Mouse (Mus musculus): ENCODE results near the gene Gm47996.

- TF ChIP-seq HCFC1 (IDR thresholded peaks at IDR 0.05; ENCODE audit: borderline replicate concordance, insufficient read depth, low read length) (no peak), ZC3H11A (IDR thresholded peaks at IDR 0.05; ENCODE audit: borderline replicate concordance, low read depth, low read length) (no peak), ZNF384 (IDR thresholded peaks at IDR 0.05; ENCODE audit: low read depth, low read length) (no peak), MAFK (IDR thresholded peaks at IDR 0.05; ENCODE audit: insufficient read depth, low read depth, low read length) (no peak)
Observed at GRCm38 (mm10) chr1:151227506-151227905, 17.6 kb downstream of the Gm47996 start.

Measured in ES-E14 (cell line).